Mouse (Mus musculus): ENCODE measurements around the gene Zfand6.

Zfand6 gene

GRCm38 (mm10) chr7:84689251-84690100 is at the start of gene Zfand6:
Gene Zfand6 (minus strand): TSS chr7:84689959.
- peak; percentile 100 for DNase-seq

GRCm38 (mm10) chr7:84736803-84737202 is 47.0 kb upstream of the Zfand6 start:
- DNase-seq: no peak

GRCm38 (mm10) chr7:84733038-84733437 is 43.3 kb upstream of the Zfand6 start:
- DNase-seq: peak; percentile 90

- DNase-seq: peak; percentile 26
Observed at GRCm38 (mm10) chr7:84732052-84732451, 42.3 kb upstream of the Zfand6 start.

GRCm38 (mm10) chr7:84731076-84731475 is 41.3 kb upstream of the Zfand6 start:
- no peak for DNase-seq

- no peak for DNase-seq
Observed at GRCm38 (mm10) chr7:84722804-84723459, 33.2 kb upstream of the Zfand6 start.

GRCm38 (mm10) chr7:84710287-84710958 is 20.7 kb upstream of the Zfand6 start:
- DNase-seq: no peak

- DNase-seq: no peak
Observed at GRCm38 (mm10) chr7:84706877-84707276, 17.1 kb upstream of the Zfand6 start.

GRCm38 (mm10) chr7:84690101-84690509 is 346 bp upstream of the Zfand6 start:
- DNase-seq: no peak

- peak; percentile 15 for DNase-seq
Observed at GRCm38 (mm10) chr7:84687653-84688580, 1.8 kb downstream of the Zfand6 start.

- peak; percentile 10 for DNase-seq
Observed at GRCm38 (mm10) chr7:84686380-84686779, 3.4 kb downstream of the Zfand6 start.

GRCm38 (mm10) chr7:84684675-84685074 is 5.1 kb downstream of the Zfand6 start:
- no peak for DNase-seq

GRCm38 (mm10) chr7:84681558-84681957 is 8.2 kb downstream of the Zfand6 start:
- DNase-seq: no peak

GRCm38 (mm10) chr7:84680931-84681330 is 8.8 kb downstream of the Zfand6 start:
- no peak for DNase-seq

GRCm38 (mm10) chr7:84680092-84680491 is 9.7 kb downstream of the Zfand6 start:
- DNase-seq: no peak

- DNase-seq: peak; percentile 89
Observed at GRCm38 (mm10) chr7:84679264-84679663, 10.5 kb downstream of the Zfand6 start.

- DNase-seq: no peak
Observed at GRCm38 (mm10) chr7:84673103-84673502, 16.7 kb downstream of the Zfand6 start.

GRCm38 (mm10) chr7:84669554-84670152 is 20.1 kb downstream of the Zfand6 start:
- no peak for DNase-seq

- peak; percentile 70 for DNase-seq
Observed at GRCm38 (mm10) chr7:84667946-84668345, 21.8 kb downstream of the Zfand6 start.

GRCm38 (mm10) chr7:84652740-84653139 is 37.0 kb downstream of the Zfand6 start:
- DNase-seq: no peak

- no peak for DNase-seq
Observed at GRCm38 (mm10) chr7:84651987-84652321, 37.8 kb downstream of the Zfand6 start.
